ENCODE assay signal across 22 mouse cellular contexts in the genomic region with DNA sequence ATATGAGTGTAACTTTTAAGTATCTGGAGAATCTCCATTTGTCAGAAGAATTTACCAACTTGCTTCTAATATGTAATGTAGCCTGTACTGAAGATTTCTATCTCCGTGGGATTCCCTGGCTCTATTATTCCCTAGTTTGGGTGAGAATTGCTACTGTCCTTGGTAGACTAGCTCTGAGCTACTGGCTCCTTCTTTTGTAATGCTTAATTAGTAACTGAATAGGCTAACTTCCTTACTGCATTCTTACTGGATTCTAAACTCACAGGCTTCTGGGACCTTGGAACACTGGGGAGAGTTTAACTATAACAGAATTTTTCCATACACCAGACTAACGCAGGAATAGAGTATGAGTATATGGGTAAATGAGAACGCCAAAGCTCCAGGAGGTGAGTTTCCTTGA. TPM values are rescaled to one million over a fixed set of nuclear protein-coding genes. Genes with fewer than 3 reads are reported as not detected.
"Had no signal": no experiment of that assay in that cellular context is flagged by ENCODE, and none has a peak within 500 bp of the region (broad histone marks: within the 10 kb centered on the region; RNA-seq: fewer than 3 reads in every experiment).

No protein-coding gene starts in this region.

RNA-seq across cellular contexts. Expression of a gene that starts 34.9 kb away (rescaled TPM):
- total RNA-seq: gastrocnemius, adult 2 months; gastrocnemius, postnatal 10 days; gastrocnemius, postnatal 25 days; granulocyte monocyte progenitor cell, adult 5-6 weeks; heart, adult 18-20 months; heart, adult 8-10 months; heart, postnatal 25 days had no signal
- polyA plus RNA-seq: hindbrain, embryonic 10.5 days; inflammation-experienced regulatory T-cells, adult 6 months; limb, embryonic 10.5 days; liver, postnatal 0 days had no signal

RNA-seq across cellular contexts. Expression of a gene that starts 42.0 kb away (rescaled TPM):
- total RNA-seq: gastrocnemius, adult 2 months; gastrocnemius, postnatal 10 days; gastrocnemius, postnatal 25 days; gastrocnemius, postnatal 4 days; granulocyte monocyte progenitor cell, adult 5-6 weeks; heart, adult 8-10 months; heart, postnatal 25 days; layer of hippocampus, adult 2 months had no signal
- polyA plus RNA-seq: heart, embryonic 10.5 days; heart, embryonic 12.5 days; heart, embryonic 14.5 days; heart, embryonic 16.5 days; hindbrain, embryonic 10.5 days; inflammation-experienced regulatory T-cells, adult 6 months; intestine, embryonic 15.5 days; limb, embryonic 10.5 days; limb, embryonic 12.5 days; liver, embryonic 11.5 days; liver, embryonic 13.5 days; liver, embryonic 15.5 days; liver, postnatal 0 days had no signal
